Mouse (Mus musculus): ENCODE data around the gene Camta1. TPM values are rescaled to one million over a fixed set of nuclear protein-coding genes. Genes with fewer than 3 reads are reported as not detected.

Gene Camta1
- polyA plus RNA-seq, 1 experiment: 155 TPM

- peaks cover 9% of the 10 kb centered on the region for H3K4me1 ChIP-seq (ENCODE audit: control insufficient read depth, insufficient read depth, low read length)
- H3K27me3 ChIP-seq (ENCODE audit: control insufficient read depth, insufficient read depth, low read length): no peaks in the 10 kb centered on the region
- 86% methylated on average over 6 of the region's 6 CpGs for WGBS
- no peak overlapping the region for H3K27ac ChIP-seq (ENCODE audit: insufficient read depth, low read length)
- no peak overlapping the region for H3K4me3 ChIP-seq (replicated peaks; ENCODE audit: insufficient read depth, low read depth, low read length)
- TF ChIP-seq CTCF (IDR thresholded peaks at IDR 0.05; ENCODE audit: borderline replicate concordance, insufficient read depth, low read depth, low read length) (no peak), POLR2A (IDR thresholded peaks at IDR 0.05; ENCODE audit: borderline replicate concordance, insufficient read depth, low read length) (no peak)
- DNase-seq: no peak
Measured at GRCm38 (mm10) chr4:151229073-151229472, 632.6 kb downstream of the Camta1 start.

- Histone ChIP-seq H3K27ac (ENCODE audit: insufficient read depth, low read length) (no peak overlapping the region), H3K27me3 (ENCODE audit: control insufficient read depth, insufficient read depth, low read length) (no peaks in the 10 kb centered on the region), H3K4me3 (replicated peaks; ENCODE audit: insufficient read depth, low read depth, low read length) (no peak overlapping the region), H3K4me1 (ENCODE audit: control insufficient read depth, insufficient read depth, low read length) (peaks cover 9% of the 10 kb centered on the region)
- no peak for DNase-seq
- no peak for TF ChIP-seq CTCF (IDR thresholded peaks at IDR 0.05; ENCODE audit: borderline replicate concordance, insufficient read depth, low read depth, low read length)
- TF ChIP-seq POLR2A (IDR thresholded peaks at IDR 0.05; ENCODE audit: borderline replicate concordance, insufficient read depth, low read length): no peak
- 51% methylated on average over 9 of the region's 9 CpGs for WGBS
Measured at GRCm38 (mm10) chr4:151226496-151226895, 635.2 kb downstream of the Camta1 start.

- TF ChIP-seq CTCF (IDR thresholded peaks at IDR 0.05; ENCODE audit: borderline replicate concordance, insufficient read depth, low read depth, low read length) (no peak), POLR2A (IDR thresholded peaks at IDR 0.05; ENCODE audit: borderline replicate concordance, insufficient read depth, low read length) (no peak)
- DNase-seq: no peak
- H3K27me3 ChIP-seq (ENCODE audit: control insufficient read depth, insufficient read depth, low read length): no peaks in the 10 kb centered on the region
- H3K27ac ChIP-seq (ENCODE audit: insufficient read depth, low read length): no peak overlapping the region
- H3K4me3 ChIP-seq (replicated peaks; ENCODE audit: insufficient read depth, low read depth, low read length): no peak overlapping the region
- H3K4me1 ChIP-seq (ENCODE audit: control insufficient read depth, insufficient read depth, low read length): peaks cover 9% of the 10 kb centered on the region
- WGBS: 85% methylated on average over 12 of the region's 12 CpGs
Measured at GRCm38 (mm10) chr4:151224017-151224416, 637.7 kb downstream of the Camta1 start.

GRCm38 (mm10) chr4:151223263-151223996 lies 638.2 kb downstream of the Camta1 start:
- Histone ChIP-seq H3K4me3 (replicated peaks; ENCODE audit: insufficient read depth, low read depth, low read length) (no peak overlapping the region), H3K27ac (ENCODE audit: insufficient read depth, low read length) (no peak overlapping the region), H3K27me3 (ENCODE audit: control insufficient read depth, insufficient read depth, low read length) (no peaks in the 10 kb centered on the region), H3K4me1 (ENCODE audit: control insufficient read depth, insufficient read depth, low read length) (peaks cover 9% of the 10 kb centered on the region)
- 86% methylated on average over 13 of the region's 13 CpGs for WGBS
- TF ChIP-seq CTCF (IDR thresholded peaks at IDR 0.05; ENCODE audit: borderline replicate concordance, insufficient read depth, low read depth, low read length) (no peak), POLR2A (IDR thresholded peaks at IDR 0.05; ENCODE audit: borderline replicate concordance, insufficient read depth, low read length) (no peak)
- no peak for DNase-seq

GRCm38 (mm10) chr4:151222635-151223034 lies 639.0 kb downstream of the Camta1 start:
- Histone ChIP-seq H3K27me3 (ENCODE audit: control insufficient read depth, insufficient read depth, low read length) (no peaks in the 10 kb centered on the region), H3K4me1 (ENCODE audit: control insufficient read depth, insufficient read depth, low read length) (peaks cover 9% of the 10 kb centered on the region), H3K4me3 (replicated peaks; ENCODE audit: insufficient read depth, low read depth, low read length) (no peak overlapping the region), H3K27ac (ENCODE audit: insufficient read depth, low read length) (no peak overlapping the region)
- WGBS: 67% methylated on average over 10 of the region's 10 CpGs
- TF ChIP-seq CTCF (IDR thresholded peaks at IDR 0.05; ENCODE audit: borderline replicate concordance, insufficient read depth, low read depth, low read length): no peak
- no peak for DNase-seq

- Histone ChIP-seq H3K4me3 (replicated peaks; ENCODE audit: insufficient read depth, low read depth, low read length) (no peak overlapping the region), H3K27ac (ENCODE audit: insufficient read depth, low read length) (no peak overlapping the region), H3K4me1 (ENCODE audit: control insufficient read depth, insufficient read depth, low read length) (peaks cover 7% of the 10 kb centered on the region), H3K27me3 (ENCODE audit: control insufficient read depth, insufficient read depth, low read length) (no peaks in the 10 kb centered on the region)
- TF ChIP-seq CTCF (IDR thresholded peaks at IDR 0.05; ENCODE audit: borderline replicate concordance, insufficient read depth, low read depth, low read length): peak; percentile 16; the same call in 1 of the 2 replicates
- TF ChIP-seq POLR2A (IDR thresholded peaks at IDR 0.05; ENCODE audit: borderline replicate concordance, insufficient read depth, low read length): no peak
- 53% methylated on average over 15 of the region's 15 CpGs for WGBS
- DNase-seq: no peak
Measured at GRCm38 (mm10) chr4:151216553-151217292, 645.0 kb downstream of the Camta1 start.

- no peak for DNase-seq
- WGBS: 70% methylated on average over 4 of the region's 4 CpGs
- no peaks in the 10 kb centered on the region for H3K27me3 ChIP-seq (ENCODE audit: control insufficient read depth, insufficient read depth, low read length)
- no peak overlapping the region for H3K4me3 ChIP-seq (replicated peaks; ENCODE audit: insufficient read depth, low read depth, low read length)
- H3K27ac ChIP-seq (ENCODE audit: insufficient read depth, low read length): no peak overlapping the region
- no peak for TF ChIP-seq POLR2A (IDR thresholded peaks at IDR 0.05; ENCODE audit: borderline replicate concordance, insufficient read depth, low read length)
- no peak for TF ChIP-seq CTCF (IDR thresholded peaks at IDR 0.05; ENCODE audit: borderline replicate concordance, insufficient read depth, low read depth, low read length)
- H3K4me1 ChIP-seq (ENCODE audit: control insufficient read depth, insufficient read depth, low read length): peaks cover 14% of the 10 kb centered on the region
Measured at GRCm38 (mm10) chr4:151215866-151216265, 645.8 kb downstream of the Camta1 start.

GRCm38 (mm10) chr4:151215179-151215578 lies 646.5 kb downstream of the Camta1 start:
- H3K27ac ChIP-seq (ENCODE audit: insufficient read depth, low read length): no peak overlapping the region
- WGBS: 67% methylated on average over 1 of the region's 1 CpGs
- no peaks in the 10 kb centered on the region for H3K27me3 ChIP-seq (ENCODE audit: control insufficient read depth, insufficient read depth, low read length)
- TF ChIP-seq CTCF (IDR thresholded peaks at IDR 0.05; ENCODE audit: borderline replicate concordance, insufficient read depth, low read depth, low read length) (no peak), POLR2A (IDR thresholded peaks at IDR 0.05; ENCODE audit: borderline replicate concordance, insufficient read depth, low read length) (no peak)
- DNase-seq: no peak
- H3K4me3 ChIP-seq (replicated peaks; ENCODE audit: insufficient read depth, low read depth, low read length): no peak overlapping the region
- peaks cover 20% of the 10 kb centered on the region for H3K4me1 ChIP-seq (ENCODE audit: control insufficient read depth, insufficient read depth, low read length)
